ENCODE assay signal across 8 mouse cellular contexts in the genomic region with DNA sequence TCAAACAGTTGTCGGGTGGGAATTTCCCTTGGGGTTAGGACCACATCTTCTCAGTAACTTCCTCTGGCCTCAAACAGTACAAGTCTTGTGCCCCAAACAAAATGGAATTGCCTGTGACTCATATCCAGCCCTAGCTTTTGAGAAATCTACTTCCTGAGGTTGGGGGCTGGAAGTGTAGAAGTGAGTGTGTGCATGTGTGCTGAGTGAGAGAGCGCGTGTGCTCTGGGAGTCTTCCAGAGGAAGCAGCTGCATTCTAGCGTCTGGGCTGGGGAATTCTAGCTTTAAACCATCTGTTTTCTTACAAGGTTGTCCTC. TPM values are rescaled to one million over a fixed set of nuclear protein-coding genes. Genes with fewer than 3 reads are reported as not detected.
DNase-seq lines count a peak whose midpoint lies in the region; ATAC-seq lines count a peak whose summit lies in the region.

No protein-coding gene starts in this region.

- ATAC-seq in liver, embryonic 12.5 days = peak; percentile 16; the same call in 1 of the 2 replicates
- no peak for ATAC-seq in forebrain, embryonic 14.5 days

- H3K9ac ChIP-seq in liver, embryonic 12.5 days = no peak overlapping the region
- H3K9ac ChIP-seq in forebrain, embryonic 14.5 days (ENCODE audit: low read length) = no peak overlapping the region

- peak overlapping the region; percentile 26; the same call in 1 of the 2 replicates for H3K27ac ChIP-seq in liver, embryonic 12.5 days
- H3K27ac ChIP-seq in forebrain, embryonic 14.5 days (ENCODE audit: low read depth, low read length) = no peak overlapping the region

- no peak overlapping the region for H3K4me3 ChIP-seq in liver, embryonic 12.5 days
- H3K4me3 ChIP-seq in forebrain, embryonic 14.5 days (ENCODE audit: low read depth, low read length) = no peak overlapping the region

- H3K4me2 ChIP-seq in liver, embryonic 12.5 days = no peak overlapping the region
- H3K4me2 ChIP-seq in forebrain, embryonic 14.5 days (ENCODE audit: low read length) = no peak overlapping the region

- H3K9me3 ChIP-seq in liver, embryonic 12.5 days (replicated peaks) = no peaks in the 10 kb centered on the region
- no peaks in the 10 kb centered on the region for H3K9me3 ChIP-seq in forebrain, embryonic 14.5 days (replicated peaks; ENCODE audit: control insufficient read depth, low read length)

- peak; percentile 12 to 27 for DNase-seq in left cerebral cortex, adult 18-20 months (ENCODE audit: low spot score in 2 of 2)
- DNase-seq in left cerebral cortex, postnatal 4 days = no peak
- DNase-seq in heart, adult 9 months (ENCODE audit: low spot score in 2 of 2) = peak; percentile 72 to 85
- DNase-seq in skeletal muscle tissue, adult 2 months (ENCODE audit: low read depth, low spot score) = peak; percentile 60
- no peak for DNase-seq in forebrain, embryonic 14.5 days (ENCODE audit: low spot score)
- no peak for DNase-seq in spleen, postnatal 10 days (ENCODE audit: low spot score in 2 of 2)
- no peak for DNase-seq in cerebellum, postnatal 4 days (ENCODE audit: low spot score in 2 of 2)

- peaks cover 22% of the 10 kb centered on the region for H3K4me1 ChIP-seq in liver, embryonic 12.5 days
- no peaks in the 10 kb centered on the region for H3K4me1 ChIP-seq in forebrain, embryonic 14.5 days (ENCODE audit: control insufficient read depth, insufficient read depth, low read length)

- intact Hi-C loops in left cerebral cortex, postnatal 4 days (cut with DNase I) = no loop called here

- 52% methylated on average over 4 of the region's 4 CpGs for WGBS in liver, embryonic 12.5 days (ENCODE audit: insufficient replicate concordance)
- 83% methylated on average over 4 of the region's 4 CpGs for WGBS in forebrain, embryonic 14.5 days

- no peaks in the 10 kb centered on the region for H3K27me3 ChIP-seq in liver, embryonic 12.5 days (replicated peaks)
- no peaks in the 10 kb centered on the region for H3K27me3 ChIP-seq in forebrain, embryonic 14.5 days (replicated peaks; ENCODE audit: control insufficient read depth, insufficient read depth, low read length)

- H3K36me3 ChIP-seq in liver, embryonic 12.5 days = no peaks in the 10 kb centered on the region
- no peaks in the 10 kb centered on the region for H3K36me3 ChIP-seq in forebrain, embryonic 14.5 days (ENCODE audit: control insufficient read depth, insufficient read depth, low read length)

RNA-seq across cellular contexts. Expression of a gene that starts 17.9 kb away (rescaled TPM):
- total RNA-seq in left cerebral cortex, adult 18-20 months (2021) = 10 to 100 TPM; 25.2 to 32.8 TPM
- 10 to 100 TPM; 35.8 to 43.5 TPM for total RNA-seq in left cerebral cortex, postnatal 4 days (2021)
- polyA plus RNA-seq in liver, embryonic 12.5 days (2016; fragmentation: Nextera tagmentation; extraction: Ambion mirVana) = 0.39 and 0.66 TPM in 2 replicates
- polyA plus RNA-seq in forebrain, embryonic 14.5 days (2014; fragmentation: Nextera tagmentation; extraction: Ambion mirVana) = 55.1 and 55.7 TPM in 2 replicates

RNA-seq across cellular contexts. Expression of a gene that starts 35.9 kb away (rescaled TPM):
- 1 to 10 TPM; 2.9 to 4.0 TPM for total RNA-seq in left cerebral cortex, adult 18-20 months (2021)
- total RNA-seq in left cerebral cortex, postnatal 4 days (2021) = 1 to 10 TPM; 3.7 to 4.5 TPM
- polyA plus RNA-seq in liver, embryonic 12.5 days (2016; fragmentation: Nextera tagmentation; extraction: Ambion mirVana) = 10.5 and 11.5 TPM in 2 replicates
- polyA plus RNA-seq in forebrain, embryonic 14.5 days (2014; fragmentation: Nextera tagmentation; extraction: Ambion mirVana) = 2.2 and 2.8 TPM in 2 replicates

RNA-seq across cellular contexts. Expression of a gene that starts 48.0 kb away (rescaled TPM):
- under 1 TPM; 0.21 to 0.26 TPM for total RNA-seq in left cerebral cortex, adult 18-20 months (2021)
- total RNA-seq in left cerebral cortex, postnatal 4 days (2021) = under 1 TPM; 0.24 to 0.26 TPM
- polyA plus RNA-seq in liver, embryonic 12.5 days (2016; fragmentation: Nextera tagmentation; extraction: Ambion mirVana) = 0.11 and 0.18 TPM in 2 replicates
- polyA plus RNA-seq in forebrain, embryonic 14.5 days (2014; fragmentation: Nextera tagmentation; extraction: Ambion mirVana) = 0.09 and 0.22 TPM in 2 replicates

Comparison
In these comparisons a context has a peak if more than half of its experiments do, and no peak if none do; other contexts are left out.
1. DNase-seq: peak in left cerebral cortex, adult 18-20 months (2 of 2), heart, adult 9 months (2 of 2) and skeletal muscle tissue, adult 2 months (single experiment); none in left cerebral cortex, postnatal 4 days (single experiment), forebrain, embryonic 14.5 days (single experiment), spleen, postnatal 10 days (0 of 2) and cerebellum, postnatal 4 days (0 of 2).